Mouse (Mus musculus) thymus, postnatal 36 days (tissue): ENCODE results near the gene Vmn1r75.

Experiments
- DNase-seq, 2 experiments: peaks; one replicate each; pipeline ENCODE4 v3.0.0; 2022; ENCODE audit warnings: mixed read lengths in 2 of 2

The Vmn1r75 gene

DNA sequence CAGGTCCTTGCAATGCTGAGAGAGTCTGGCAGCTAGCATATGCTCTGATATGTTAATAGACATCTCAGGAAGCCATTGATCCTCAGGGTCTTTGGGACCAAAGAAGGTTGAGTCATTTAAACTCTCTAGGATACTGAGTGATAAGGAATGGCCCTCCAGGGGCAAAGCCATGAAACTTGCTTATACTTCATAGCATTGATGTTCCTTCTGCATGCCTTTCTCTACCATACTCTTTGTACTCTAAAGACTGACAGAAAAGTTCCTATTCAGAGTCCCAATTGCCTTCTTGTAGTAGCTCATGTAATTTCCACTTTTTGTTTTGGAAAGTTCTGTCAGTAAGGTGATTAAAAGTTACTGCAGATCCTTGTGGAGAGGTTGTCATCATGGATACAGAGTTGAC is at the start of gene Vmn1r75:
TSS of gene Vmn1r75 (plus strand) at position 301 of the 400 bp plus-strand sequence.
- DNase-seq: no peak

DNA sequence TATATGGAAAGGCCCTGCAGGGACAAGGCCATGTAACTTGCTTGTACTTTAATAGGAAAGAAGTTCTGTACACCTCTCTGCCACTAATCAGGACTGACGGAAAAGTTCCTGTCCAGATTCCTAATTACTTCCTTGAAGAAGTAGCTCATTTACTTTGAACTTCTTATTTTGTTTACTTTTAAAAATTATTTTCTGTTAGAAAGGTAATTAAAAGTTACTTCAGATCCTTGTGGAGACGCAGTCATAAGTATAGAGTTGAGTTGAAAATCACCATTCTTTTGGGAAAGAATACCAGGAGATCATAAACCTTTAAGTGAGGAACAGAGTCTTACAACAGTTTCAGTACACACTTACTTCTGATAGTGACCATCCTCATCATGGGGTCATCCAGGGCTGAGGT is 40.8 kb upstream of the Vmn1r75 start, which contains the start of gene Vmn1r74:
TSS of gene Vmn1r74 (plus strand) at position 301 of the 400 bp plus-strand sequence.
- no peak for DNase-seq
